ENCODE assay signal across 8 mouse cellular contexts in the genomic region with DNA sequence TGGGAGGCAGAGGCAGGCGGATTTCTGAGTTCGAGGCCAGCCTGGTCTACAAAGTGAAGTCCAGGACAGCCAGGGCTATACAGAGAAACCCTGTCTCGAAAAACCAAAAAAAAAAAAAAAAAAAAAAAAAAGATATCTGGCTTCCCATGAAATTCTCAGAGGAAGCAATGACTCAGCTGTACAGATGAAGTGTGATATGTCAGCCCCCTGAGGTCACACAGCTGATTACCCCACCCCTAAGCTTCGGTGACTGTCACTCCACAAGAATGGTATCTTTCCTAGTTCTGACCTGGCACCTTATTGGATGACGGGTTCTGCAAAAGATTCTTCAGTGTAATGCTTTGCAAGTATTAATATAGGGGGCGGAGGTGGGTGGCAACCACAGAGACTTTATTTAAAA. TPM values are rescaled to one million over a fixed set of nuclear protein-coding genes. Genes with fewer than 3 reads are reported as not detected.
DNase-seq lines count a peak whose midpoint lies in the region; ATAC-seq and TF ChIP-seq lines count a peak whose summit lies in the region.
"Not testable (repeated sequence)": the region's sequence is repeated elsewhere in the genome, so short reads cannot be mapped to it uniquely, and the experiment has no call there.

No protein-coding gene starts in this region.

- H3K4me1 ChIP-seq in G1E (ENCODE audit: insufficient read depth, low read depth, low read length) = peaks cover 12% of the 10 kb centered on the region
- not testable (repeated sequence) for H3K4me1 ChIP-seq in lung, embryonic 14.5 days (ENCODE audit: insufficient read depth); lung, postnatal 0 days (ENCODE audit: insufficient read depth, low read depth, low read length)

- not testable (repeated sequence) for H3K9ac ChIP-seq in lung, embryonic 14.5 days; lung, postnatal 0 days (replicated peaks; ENCODE audit: low read depth)

- WGBS in lung, embryonic 14.5 days = 60% methylated on average over 4 of the region's 6 CpGs
- WGBS in lung, postnatal 0 days = 77% methylated on average over 5 of the region's 6 CpGs

- H3K36me3 ChIP-seq in G1E (replicated peaks); lung, embryonic 14.5 days (ENCODE audit: insufficient read depth); lung, postnatal 0 days (ENCODE audit: insufficient read depth, low read length): not testable (repeated sequence)

- DNase-seq in 3T3-L1 (ENCODE audit: low read depth, low spot score) (peak; percentile 40), G1E (ENCODE audit: low spot score) (peak; percentile 25), MEL-GATA-1-ER (ENCODE audit: extremely low read depth, low read depth) (peak; percentile 55)
- DNase-seq in adrenal gland, adult 2 months = peak; percentile 52
- peak; percentile 12 for DNase-seq in adrenal gland, postnatal 25 days
- peak; percentile 37 for DNase-seq in lung, embryonic 14.5 days
- DNase-seq in lung, postnatal 0 days (ENCODE audit: low spot score) = peak; percentile 54

- H3K27ac ChIP-seq in lung, embryonic 14.5 days (ENCODE audit: low read depth); lung, postnatal 0 days (ENCODE audit: low read length): not testable (repeated sequence)

- ATAC-seq in G1E (ENCODE audit: extremely low read depth, insufficient number of reproducible peaks, low FRiP score, poor library complexity, severe bottlenecking) = peak; percentile 95
- ATAC-seq in common myeloid progenitor, adult 5-6 weeks (replicated peaks; ENCODE audit: low read depth, poor library complexity, severe bottlenecking) = peak; percentile 70
- peak; percentile 41; the same call in 1 of the 2 replicates for ATAC-seq in lung, embryonic 14.5 days (ENCODE audit: insufficient read depth)
- peak; percentile 60 for ATAC-seq in lung, postnatal 0 days

- TF ChIP-seq CTCF in G1E (IDR thresholded peaks at IDR 0.05; ENCODE audit: low read depth, low read length); lung, embryonic 14.5 days (IDR thresholded peaks at IDR 0.05; ENCODE audit: low read depth); lung, postnatal 0 days (IDR thresholded peaks at IDR 0.05): not testable (repeated sequence)

- not testable (repeated sequence) for H3K4me2 ChIP-seq in lung, embryonic 14.5 days; lung, postnatal 0 days (replicated peaks; ENCODE audit: low read depth, low read length)

- not testable (repeated sequence) for H3K4me3 ChIP-seq in G1E (ENCODE audit: low read depth, low read length); lung, embryonic 14.5 days (ENCODE audit: low read depth, low read length); lung, postnatal 0 days (ENCODE audit: low read depth, low read length)

- not testable (repeated sequence) for TF ChIP-seq EP300 in lung, postnatal 0 days (IDR thresholded peaks at IDR 0.05)

- H3K27me3 ChIP-seq in G1E (ENCODE audit: insufficient read depth, low read length); lung, embryonic 14.5 days (ENCODE audit: insufficient read depth, low read length); lung, postnatal 0 days (replicated peaks; ENCODE audit: insufficient read depth, low read length): not testable (repeated sequence)

- H3K9me3 ChIP-seq in G1E (replicated peaks); lung, embryonic 14.5 days (ENCODE audit: low read depth, low read length); lung, postnatal 0 days (ENCODE audit: low read length): not testable (repeated sequence)

RNA-seq across cellular contexts. Expression of a gene that starts 33.0 kb away (rescaled TPM):
- total RNA-seq in G1E (2014; fragmentation: Nextera tagmentation) (19.7 and 24.1 TPM in 2 replicates), G1E (2017) (126 and 139 TPM in 2 replicates)
- 86.7 and 87.5 TPM in 2 replicates for polyA plus RNA-seq in G1E (2012)
- 10 to 100 TPM in 1 of 2 experiments, 1 to 10 TPM in 1; 8.2 to 12.2 TPM for total RNA-seq in adrenal gland, adult 2 months (2021)
- polyA plus RNA-seq in adrenal gland, adult 2 months (2012; rRNA removed) = 7.9 and 8.9 TPM in 2 replicates
- 5.6 and 9.5 TPM in 2 replicates for total RNA-seq in adrenal gland, postnatal 25 days (2021)
- total RNA-seq in common myeloid progenitor, adult 5-6 weeks (2017) = 1.2 TPM in 2 replicates
- 18.6 and 20.4 TPM in 2 replicates for polyA plus RNA-seq in lung, embryonic 14.5 days (2014; fragmentation: Nextera tagmentation; extraction: Ambion mirVana)
- polyA plus RNA-seq in lung, postnatal 0 days (2015; fragmentation: Nextera tagmentation; extraction: Ambion mirVana) = 101 and 138 TPM in 2 replicates

RNA-seq across cellular contexts. Expression of a gene that starts 45.2 kb away (rescaled TPM):
- total RNA-seq in G1E (2014; fragmentation: Nextera tagmentation) (2,344 and 2,765 TPM in 2 replicates), G1E (2017) (1,460 and 1,729 TPM in 2 replicates)
- polyA plus RNA-seq in G1E (2012) = 302 and 388 TPM in 2 replicates
- 100 to 1,000 TPM; 308 to 315 TPM for total RNA-seq in adrenal gland, adult 2 months (2021)
- 5.2 and 5.3 TPM in 2 replicates for polyA plus RNA-seq in adrenal gland, adult 2 months (2012; rRNA removed)
- 282 and 375 TPM in 2 replicates for total RNA-seq in adrenal gland, postnatal 25 days (2021)
- 2,931 and 3,145 TPM in 2 replicates for total RNA-seq in common myeloid progenitor, adult 5-6 weeks (2017)
- 678 and 713 TPM in 2 replicates for polyA plus RNA-seq in lung, embryonic 14.5 days (2014; fragmentation: Nextera tagmentation; extraction: Ambion mirVana)
- polyA plus RNA-seq in lung, postnatal 0 days (2015; fragmentation: Nextera tagmentation; extraction: Ambion mirVana) = 474 and 489 TPM in 2 replicates

Comparison
In these comparisons a context has a peak if more than half of its experiments do, and no peak if none do; other contexts are left out.
1. ATAC-seq: peak in every context shown above with its lines; median percentile 95 in G1E; 70 in common myeloid progenitor, adult 5-6 weeks; 60 in lung, postnatal 0 days; 41 in lung, embryonic 14.5 days.